Mouse (Mus musculus) MEL (cell line): ENCODE measurements around the gene Vti1a.

ENCODE experiments used
- CTCF ChIP-seq, 3 experiments: IDR thresholded peaks in 2 of 3; conservative IDR thresholded peaks in 1 of 3; 2 replicates each; pipeline ENCODE4 v1.5.1; 2011 to 2012; ENCODE audit warnings: low read length in 3 of 3, low read depth in 2 of 3, mild to moderate bottlenecking in 2 of 3, improper control_type of control experiment in 1 of 3, inconsistent platforms in 1 of 3, mixed read lengths in 1 of 3, moderate library complexity in 1 of 3; ENCODE audit not compliant: control insufficient read depth in 1 of 3, insufficient read depth in 1 of 3, poor library complexity in 1 of 3, severe bottlenecking in 1 of 3
- EP300 ChIP-seq, 2 experiments: IDR thresholded peaks; 2 replicates each; pipeline ENCODE4 v1.6.1; 2011; ENCODE audit warnings: improper control_type of control experiment in 2 of 2, low read length in 2 of 2, low read depth in 1 of 2, mild to moderate bottlenecking in 1 of 2
- JUND ChIP-seq: IDR thresholded peaks from 2 replicates; pipeline ENCODE4 v1.6.1; 2011; ENCODE audit warnings: low read depth, mild to moderate bottlenecking, improper control_type of control experiment, low read length
- KAT2A ChIP-seq: conservative IDR thresholded peaks from 2 replicates; pipeline ENCODE4 v1.6.1; 2012; ENCODE audit warnings: low read depth, low read length, improper control_type of control experiment, inconsistent platforms
- MXI1 ChIP-seq: IDR thresholded peaks from 2 replicates; pipeline ENCODE4 v1.6.1; 2011; ENCODE audit warnings: mild to moderate bottlenecking, low read depth, low read length, improper control_type of control experiment
- NELFE ChIP-seq: IDR thresholded peaks from 2 replicates; pipeline ENCODE4 v1.6.1; 2011; ENCODE audit warnings: low read depth, low read length, improper control_type of control experiment
- POLR2A ChIP-seq, 2 experiments: IDR thresholded peaks; 2 replicates each; pipeline ENCODE4 v1.6.1; 2011 to 2012; ENCODE audit warnings: low read length in 2 of 2, mild to moderate bottlenecking in 2 of 2, control low read depth in 1 of 2, improper control_type of control experiment in 1 of 2, low read depth in 1 of 2, moderate library complexity in 1 of 2; ENCODE audit not compliant: control insufficient read depth in 1 of 2, insufficient read depth in 1 of 2, poor library complexity in 1 of 2
- USF1 ChIP-seq: IDR thresholded peaks from 2 replicates; pipeline ENCODE4 v1.6.1; 2014; ENCODE audit warnings: low read depth, mild to moderate bottlenecking, inconsistent platforms, low read length, improper control_type of control experiment, moderate library complexity
- USF2 ChIP-seq, 2 experiments: IDR thresholded peaks; 2 replicates each; pipeline ENCODE4 v1.6.1; 2011 to 2012; ENCODE audit warnings: improper control_type of control experiment in 2 of 2, low read length in 2 of 2, borderline replicate concordance in 1 of 2, inconsistent platforms in 1 of 2, low read depth in 1 of 2, mild to moderate bottlenecking in 1 of 2; ENCODE audit not compliant: insufficient read depth in 1 of 2

DNA sequence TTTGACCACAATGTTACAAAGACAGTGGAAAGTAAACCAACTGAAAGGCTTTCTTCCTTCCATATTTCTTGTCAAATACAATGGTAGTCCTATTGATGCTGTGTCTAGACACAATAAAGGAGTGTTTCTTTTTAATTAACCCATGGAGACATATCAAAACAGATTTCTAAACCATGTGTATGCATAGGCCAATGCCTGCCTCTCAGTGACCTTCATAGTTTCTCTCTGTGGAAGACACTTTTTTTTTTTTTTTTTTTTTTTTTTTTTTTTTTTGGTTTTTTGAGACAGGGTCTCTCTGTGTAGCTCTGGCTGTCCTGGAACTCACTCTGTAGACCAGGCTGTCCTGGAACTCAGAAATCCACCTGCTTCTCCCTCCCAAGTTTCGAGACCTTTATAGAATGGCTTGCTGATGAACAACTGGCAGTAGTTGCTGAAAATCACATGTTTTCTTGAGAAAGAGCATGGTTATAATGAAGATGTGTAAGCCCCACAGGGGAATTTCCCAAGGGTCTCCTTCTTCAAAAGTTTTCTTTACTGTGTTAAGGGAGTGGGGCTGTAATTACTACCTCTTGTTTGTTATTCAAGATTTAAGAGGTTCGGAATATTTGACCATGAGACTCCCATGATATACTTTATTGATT is 23.8 kb upstream of the Vti1a start:
- TF ChIP-seq USF1 = no peak
- TF ChIP-seq EP300 (IDR thresholded peaks at IDR 0.05; ENCODE audit: low read depth in 1 of 2, low read length in 2 of 2) = no peak
- no peak for TF ChIP-seq MXI1
- TF ChIP-seq NELFE = no peak
- no peak for TF ChIP-seq CTCF (IDR thresholded peaks at IDR 0.05 in 2 of 3, conservative IDR thresholded peaks at IDR 0.05 in 1 of 3; ENCODE audit: control insufficient read depth in 1 of 3, insufficient read depth in 1 of 3, low read depth in 2 of 3, low read length in 3 of 3, poor library complexity in 1 of 3, severe bottlenecking in 1 of 3)
- TF ChIP-seq JUND = no peak
- no peak for TF ChIP-seq KAT2A
- TF ChIP-seq POLR2A (IDR thresholded peaks at IDR 0.05; ENCODE audit: control insufficient read depth in 1 of 2, insufficient read depth in 1 of 2, low read depth in 1 of 2, low read length in 2 of 2, poor library complexity in 1 of 2) = no peak; a peak in 1 of 4 replicates
- TF ChIP-seq USF2 (IDR thresholded peaks at IDR 0.05; ENCODE audit: borderline replicate concordance in 1 of 2, insufficient read depth in 1 of 2, low read depth in 1 of 2, low read length in 2 of 2) = no peak
